Mouse (Mus musculus): ENCODE measurements around the gene 1700017N19Rik. TPM values are rescaled to one million over a fixed set of nuclear protein-coding genes. Genes with fewer than 3 reads are reported as not detected.

1700017N19Rik gene
- polyA plus RNA-seq (2015; fragmentation: Nextera tagmentation; extraction: Ambion mirVana), result not detected in 2 replicates

DNA sequence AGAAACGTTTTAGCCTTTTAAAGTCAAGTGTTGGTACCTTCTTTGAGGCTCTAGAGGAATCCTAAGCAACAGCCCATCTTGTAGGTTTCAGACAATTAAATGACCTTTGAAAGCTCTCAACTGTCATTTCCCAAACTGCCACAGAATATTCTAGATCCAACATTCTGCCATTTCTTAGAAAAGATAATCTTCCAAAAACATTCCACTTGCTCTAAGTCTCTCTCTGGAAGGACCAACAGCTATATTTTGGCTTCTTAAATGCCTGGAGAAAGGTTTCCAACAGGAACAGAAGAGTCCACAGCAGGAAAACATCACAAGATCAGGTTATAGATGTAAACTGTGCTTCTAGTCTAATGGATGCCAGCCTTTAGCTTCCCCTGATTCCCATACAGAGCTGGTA lies at the start of gene 1700017N19Rik, which contains the start of gene 4930430F08Rik:
1700017N19Rik (plus strand) TSS at position 162 of the 400 bp plus-strand sequence.
4930430F08Rik (minus strand) TSS at position 101 of the 400 bp plus-strand sequence.

Other genes with a start within 250 kb of the 1700017N19Rik start
- not detected in 2 replicates for gene Gm4302, start 249.6 kb upstream of the 1700017N19Rik start, polyA plus RNA-seq (2015; fragmentation: Nextera tagmentation; extraction: Ambion mirVana)
- not detected in 2 replicates for gene Gm4303, start 244.5 kb upstream of the 1700017N19Rik start, polyA plus RNA-seq (2015; fragmentation: Nextera tagmentation; extraction: Ambion mirVana)
- gene Gm4305, start 239.4 kb upstream of the 1700017N19Rik start, polyA plus RNA-seq (2015; fragmentation: Nextera tagmentation; extraction: Ambion mirVana), result not detected in 2 replicates
- gene Gm4307, start 229.1 kb upstream of the 1700017N19Rik start, polyA plus RNA-seq (2015; fragmentation: Nextera tagmentation; extraction: Ambion mirVana), result not detected in 2 replicates
- gene Gm4312, start 207.9 kb upstream of the 1700017N19Rik start, polyA plus RNA-seq (2015; fragmentation: Nextera tagmentation; extraction: Ambion mirVana), result not detected in 2 replicates
- gene Tmtc3, start 103.1 kb upstream of the 1700017N19Rik start, polyA plus RNA-seq (2015; fragmentation: Nextera tagmentation; extraction: Ambion mirVana), result 15.5 and 19.4 TPM in 2 replicates
- 2.6 and 3.5 TPM in 2 replicates for gene Cep290, start 102.9 kb upstream of the 1700017N19Rik start, polyA plus RNA-seq (2015; fragmentation: Nextera tagmentation; extraction: Ambion mirVana)
- gene 4930430F08Rik, start 61 bp upstream of the 1700017N19Rik start, polyA plus RNA-seq (2015; fragmentation: Nextera tagmentation; extraction: Ambion mirVana), result 4.4 and 5.1 TPM in 2 replicates